Mouse (Mus musculus) ES-Bruce4 (cell line): ENCODE measurements around the gene Dab1.

Experiments used
- CTCF ChIP-seq: IDR thresholded peaks from one replicate; pipeline ENCODE4 v1.8.1; 2011; ENCODE audit warnings: low read depth, low read length
- EP300 ChIP-seq: IDR thresholded peaks from 2 replicates; pipeline ENCODE4 v1.6.1; 2011; ENCODE audit warnings: low read depth, low read length; ENCODE audit not compliant: insufficient read depth
- POLR2A ChIP-seq: IDR thresholded peaks from one replicate; pipeline ENCODE4 v1.8.1; 2011; ENCODE audit warnings: low read length; ENCODE audit not compliant: insufficient read depth

- TF ChIP-seq POLR2A (no peak), CTCF (no peak), EP300 (no peak)
These were observed 959.2 kb downstream of the Dab1 start for GRCm38 (mm10) chr4:104578370-104578769.
